Mouse (Mus musculus) hindbrain, postnatal 0 days (tissue): ENCODE measurements around the gene Drd1. TPM values are rescaled to one million over a fixed set of nuclear protein-coding genes. Genes with fewer than 3 reads are reported as not detected.
A peak's percentile ranks its signal among the peaks of the same experiment; 100 is the strongest.

Experiments used
- ATAC-seq: fragments of 200-750 bp; cut with Nextera tagmentation; 2 replicates; pipeline ENCODE4 v1.8.0; 2017; ENCODE audit warnings: mild to moderate bottlenecking, moderate TSS enrichment, moderate library complexity
- DNase-seq: peaks from one replicate; pipeline ENCODE4 v3.0.0-alpha.2; 2015; ENCODE audit warnings: low spot score
- H3K27ac ChIP-seq: fragments of 300-500 bp; sonication (generic); 2 replicates; pipeline ENCODE4 v1.5.1; 2014; ENCODE audit warnings: mild to moderate bottlenecking
- H3K27me3 ChIP-seq: fragments of 300-500 bp; sonication (generic); 2 replicates; pipeline ENCODE4 v1.6.1; 2014; ENCODE audit warnings: low read length, mixed read lengths; ENCODE audit not compliant: insufficient read depth
- H3K36me3 ChIP-seq: fragments of 300-500 bp; sonication (generic); 2 replicates; pipeline ENCODE4 v1.6.1; 2014; ENCODE audit warnings: low read length, mixed read lengths; ENCODE audit not compliant: insufficient read depth
- H3K4me1 ChIP-seq: fragments of 300-500 bp; sonication (generic); 2 replicates; pipeline ENCODE4 v1.6.1; 2014; ENCODE audit warnings: antibody characterized with exemption, low read length, mixed read lengths; ENCODE audit not compliant: insufficient read depth
- H3K4me2 ChIP-seq: fragments of 300-500 bp; sonication (generic); 2 replicates; pipeline ENCODE4 v1.6.1; 2014; ENCODE audit warnings: low read depth, mild to moderate bottlenecking, low read length, moderate library complexity, mixed read lengths
- H3K4me3 ChIP-seq: fragments of 300-500 bp; sonication (generic); 2 replicates; pipeline ENCODE4 v1.5.1; 2014; ENCODE audit warnings: low read length
- H3K9ac ChIP-seq: fragments of 300-500 bp; sonication (generic); replicated peaks from 2 replicates; pipeline ENCODE4 v1.6.1; 2014; ENCODE audit warnings: mild to moderate bottlenecking, low read length, moderate library complexity, mixed read lengths
- H3K9me3 ChIP-seq: fragments of 300-500 bp; sonication (generic); 2 replicates; pipeline ENCODE4 v1.6.1; 2016; ENCODE audit warnings: low read length, mixed read lengths
- CTCF ChIP-seq: IDR thresholded peaks from 2 replicates; pipeline ENCODE4 v1.5.1; 2016; ENCODE audit warnings: antibody characterized with exemption, control low read depth, low read depth
- WGBS: fragments of 180-500 bp; shearing (Covaris S2); extraction: QIAGEN DNeasy Blood & Tissue Kit; methylation state at CpG from one replicate; pipeline ENCODE4 v1.1.7; 2014; 5-methylcytosine and 5-hydroxymethylcytosine counted together
- polyA plus RNA-seq: library from polyadenylated mRNA; unstranded; fragments of >200 nt; fragmentation: Nextera tagmentation; extraction: Ambion mirVana; gene quantifications from 2 replicates; pipeline ENCODE4 v1.2.1, GENCODE M21; 2015
- total RNA-seq: library from RNA; depleted of rRNA; stranded (reverse); fragments of >200 nt; gene quantifications from 2 replicates; pipeline ENCODE4 v1.2.3, GENCODE M21; 2014

Gene Drd1
- total and polyA plus RNA-seq, 2 experiments from 2014 or later = 1.2 TPM

DNA sequence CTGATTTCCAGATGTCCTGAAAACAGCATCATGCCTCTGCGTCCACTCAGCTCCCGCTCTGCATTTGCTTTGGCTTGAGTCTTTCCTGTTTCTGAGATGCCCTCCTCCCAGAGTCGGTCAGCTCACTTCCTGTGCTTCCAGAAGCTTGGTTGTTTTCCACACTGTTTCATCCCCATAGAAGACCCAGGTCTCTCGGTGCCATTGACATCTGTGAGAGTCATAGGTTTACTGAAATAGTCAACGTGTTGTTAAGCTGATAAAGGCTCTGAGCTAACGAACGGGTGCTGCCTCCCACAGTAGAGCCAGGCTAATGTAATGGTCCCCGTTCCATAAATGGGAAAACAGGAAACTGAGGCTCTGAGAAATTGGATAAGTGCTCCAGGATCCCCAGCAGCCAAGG, 40.2 kb upstream of the Drd1 start:
- peaks cover 50% of the 10 kb centered on the region for H3K36me3 ChIP-seq
- DNase-seq (no peak), ATAC-seq (no peak)
- 0 out of 2 replicates have a peak, but pooled peaks cover 3% of the 10 kb centered on the region for H3K4me1 ChIP-seq
- no peak overlapping the region for H3K4me2 ChIP-seq
- H3K9me3 ChIP-seq = no peaks in the 10 kb centered on the region
- no peaks in the 10 kb centered on the region for H3K27me3 ChIP-seq
- H3K9ac ChIP-seq = no peak overlapping the region
- H3K4me3 ChIP-seq = no peak overlapping the region
- WGBS = 89% methylated on average over 8 of the region's 8 CpGs
- no peak for TF ChIP-seq CTCF
- 0 out of 2 replicates have a peak overlapping the region, but pooled peaks have one; percentile 48 for H3K27ac ChIP-seq

DNA sequence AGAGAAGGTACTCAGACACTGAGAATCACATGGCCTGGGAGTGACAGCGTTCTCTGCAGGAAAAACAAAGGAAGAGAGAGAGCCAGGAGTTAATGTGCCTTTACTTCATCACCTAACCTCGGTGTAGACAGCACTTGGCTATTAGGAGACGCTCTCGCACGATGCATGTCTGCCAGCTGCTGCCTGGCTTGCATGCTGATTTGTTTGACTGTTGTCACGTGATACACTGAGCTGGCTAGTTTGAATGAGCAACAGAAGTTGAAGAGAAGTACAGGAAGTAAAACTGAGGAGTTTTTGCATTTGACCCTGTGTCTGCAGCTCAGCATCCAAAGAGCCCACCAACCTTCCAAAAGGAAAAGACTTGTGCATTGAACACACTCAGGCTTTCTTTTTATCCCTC, 39.5 kb upstream of the Drd1 start:
- DNase-seq (peak; percentile 50), ATAC-seq (peak; percentile 49; the same call in 1 of the 2 replicates)
- Histone ChIP-seq H3K36me3 (peaks cover 53% of the 10 kb centered on the region), H3K27me3 (no peaks in the 10 kb centered on the region), H3K9ac (no peak overlapping the region), H3K4me1 (0 out of 2 replicates have a peak, but pooled peaks cover 3% of the 10 kb centered on the region), H3K4me3 (no peak overlapping the region), H3K9me3 (no peaks in the 10 kb centered on the region), H3K4me2 (no peak overlapping the region), H3K27ac (peak overlapping the region; percentile 48)
- no peak for TF ChIP-seq CTCF
- 39% methylated on average over 6 of the region's 6 CpGs for WGBS

DNA sequence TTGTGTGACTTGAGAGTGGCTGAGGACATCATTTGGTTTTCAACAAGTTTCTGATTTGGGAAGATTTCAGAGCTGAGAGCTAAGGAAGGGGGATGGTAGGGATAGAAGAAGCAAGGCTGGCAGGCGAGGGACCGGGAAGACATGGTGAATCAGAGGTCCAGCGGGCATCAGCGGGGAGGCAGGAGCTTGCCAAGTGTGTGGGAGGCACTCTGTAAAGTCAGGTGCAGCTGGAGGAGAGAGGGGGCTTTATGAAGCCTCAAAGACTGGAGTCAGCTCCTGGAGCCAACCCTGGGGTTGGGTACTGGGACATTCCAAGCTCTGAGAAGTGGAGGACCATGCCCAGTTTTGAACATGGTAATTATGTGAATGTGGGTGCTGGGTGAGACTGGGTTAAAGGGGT, 38.8 kb upstream of the Drd1 start:
- H3K9ac ChIP-seq = no peak overlapping the region
- H3K27me3 ChIP-seq = no peaks in the 10 kb centered on the region
- no peak for ATAC-seq
- TF ChIP-seq CTCF = no peak
- H3K4me3 ChIP-seq = no peak overlapping the region
- no peaks in the 10 kb centered on the region for H3K9me3 ChIP-seq
- peak overlapping the region; percentile 48; the same call in 1 of the 2 replicates for H3K27ac ChIP-seq
- no peak for DNase-seq
- WGBS = 63% methylated on average over 4 of the region's 4 CpGs
- 0 out of 2 replicates have a peak, but pooled peaks cover 3% of the 10 kb centered on the region for H3K4me1 ChIP-seq
- peaks cover 59% of the 10 kb centered on the region for H3K36me3 ChIP-seq
- no peak overlapping the region for H3K4me2 ChIP-seq

DNA sequence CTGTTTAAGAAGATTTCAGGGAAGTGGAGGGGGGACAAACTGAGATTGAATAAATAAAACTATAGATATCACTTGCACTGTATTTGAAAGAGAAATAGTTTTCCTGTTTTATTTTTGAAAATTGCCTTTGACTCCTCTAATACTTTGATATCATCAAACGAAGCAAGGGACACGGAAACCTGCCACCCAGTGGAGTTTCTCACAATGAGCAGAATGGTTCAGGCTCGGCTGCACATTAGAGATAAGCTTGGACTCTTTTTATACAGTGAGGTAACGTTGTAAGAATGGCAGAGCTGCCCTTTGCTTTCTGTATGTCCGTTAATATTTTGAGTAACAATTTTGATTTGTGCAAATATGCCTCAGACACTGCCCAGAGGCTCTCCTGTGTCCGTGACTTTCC, 36.2 kb upstream of the Drd1 start:
- no peak for ATAC-seq
- H3K27ac ChIP-seq = no peak overlapping the region
- no peak overlapping the region for H3K9ac ChIP-seq
- no peaks in the 10 kb centered on the region for H3K27me3 ChIP-seq
- peaks cover 63% of the 10 kb centered on the region for H3K36me3 ChIP-seq
- 0 out of 2 replicates have a peak, but pooled peaks cover 3% of the 10 kb centered on the region for H3K4me1 ChIP-seq
- TF ChIP-seq CTCF = peak; percentile 15; the same call in 1 of the 2 replicates
- no peak overlapping the region for H3K4me2 ChIP-seq
- DNase-seq = no peak
- no peaks in the 10 kb centered on the region for H3K9me3 ChIP-seq
- 87% methylated on average over 6 of the region's 6 CpGs for WGBS
- no peak overlapping the region for H3K4me3 ChIP-seq

DNA sequence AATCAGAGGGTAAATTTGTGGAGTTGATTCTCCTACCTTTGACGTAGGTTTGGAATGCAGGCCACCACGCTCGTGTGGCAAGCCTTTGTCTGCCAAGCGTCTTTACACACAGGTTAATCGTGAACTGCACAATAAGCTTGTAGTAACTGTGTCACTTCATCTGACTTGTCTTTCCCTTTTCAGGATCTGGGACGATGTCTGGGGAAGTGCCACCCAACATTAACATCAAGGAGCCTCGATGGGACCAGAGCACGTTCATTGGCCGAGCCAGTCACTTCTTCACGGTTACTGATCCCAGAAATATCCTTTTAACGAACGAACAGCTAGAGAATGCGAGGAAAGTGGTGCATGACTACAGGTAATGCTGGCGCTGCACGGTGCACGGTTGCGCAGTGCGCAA, 29.8 kb upstream of the Drd1 start:
- Histone ChIP-seq H3K9ac (no peak overlapping the region), H3K4me2 (no peak overlapping the region), H3K27me3 (no peaks in the 10 kb centered on the region), H3K36me3 (peaks cover 36% of the 10 kb centered on the region), H3K27ac (no peak overlapping the region), H3K9me3 (no peaks in the 10 kb centered on the region), H3K4me3 (no peak overlapping the region), H3K4me1 (no peaks in the 10 kb centered on the region)
- WGBS = 86% methylated on average over 18 of the region's 18 CpGs
- no peak for DNase-seq
- no peak for TF ChIP-seq CTCF
- no peak for ATAC-seq

DNA sequence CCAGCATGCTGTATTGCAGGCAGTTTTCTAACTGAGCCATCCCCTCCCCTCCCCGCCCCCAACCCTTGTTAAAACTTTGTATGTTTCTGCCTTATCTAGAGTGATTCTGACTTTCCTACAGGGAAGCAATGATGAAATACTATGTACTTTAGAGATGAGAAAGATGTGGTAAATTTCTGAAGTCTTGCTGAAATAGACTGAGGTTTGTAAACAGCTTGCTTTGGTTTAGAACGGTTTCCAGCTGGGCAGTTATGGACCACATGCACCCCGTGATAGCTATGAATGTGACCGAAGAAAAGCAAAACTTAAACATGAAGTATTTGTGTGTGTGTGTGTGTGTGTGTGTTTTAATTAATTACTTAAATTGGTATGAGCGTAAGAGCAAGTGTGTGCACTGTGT, 29.3 kb upstream of the Drd1 start:
- H3K4me3 ChIP-seq = no peak overlapping the region
- no peak for ATAC-seq
- H3K36me3 ChIP-seq = peaks cover 34% of the 10 kb centered on the region
- no peak for DNase-seq
- H3K9me3 ChIP-seq = no peaks in the 10 kb centered on the region
- H3K27me3 ChIP-seq = no peaks in the 10 kb centered on the region
- TF ChIP-seq CTCF = no peak
- H3K4me1 ChIP-seq = no peaks in the 10 kb centered on the region
- H3K4me2 ChIP-seq = no peak overlapping the region
- WGBS = 90% methylated on average over 5 of the region's 5 CpGs
- H3K27ac ChIP-seq = no peak overlapping the region
- H3K9ac ChIP-seq = no peak overlapping the region

DNA sequence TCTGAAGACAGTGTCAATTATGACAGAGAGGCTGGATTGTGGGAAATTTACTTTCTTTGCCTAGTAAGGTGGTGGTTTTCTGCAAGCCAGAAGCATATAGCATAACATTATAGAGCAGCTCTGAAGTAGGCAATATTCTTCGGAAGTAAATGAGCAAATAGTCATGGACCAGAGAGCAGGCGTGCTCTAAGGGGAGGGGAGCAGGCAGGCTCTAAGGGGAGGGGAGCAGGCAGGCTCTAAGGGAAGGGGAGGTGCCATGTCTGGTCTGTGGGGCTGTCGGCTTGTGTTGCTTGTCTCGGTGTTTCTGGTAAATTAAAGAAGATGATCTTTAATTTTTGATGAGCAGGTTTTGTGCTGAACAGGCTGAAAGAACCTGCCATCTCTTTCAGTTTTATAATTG, 28.7 kb upstream of the Drd1 start:
- Histone ChIP-seq H3K9ac (no peak overlapping the region), H3K4me2 (no peak overlapping the region), H3K4me3 (no peak overlapping the region), H3K27ac (no peak overlapping the region), H3K36me3 (peaks cover 27% of the 10 kb centered on the region), H3K4me1 (no peaks in the 10 kb centered on the region), H3K9me3 (no peaks in the 10 kb centered on the region), H3K27me3 (no peaks in the 10 kb centered on the region)
- no peak for TF ChIP-seq CTCF
- ATAC-seq (no peak), DNase-seq (no peak)
- 36% methylated on average over 4 of the region's 4 CpGs for WGBS
